Mouse (Mus musculus): Measurements from ENCODE around the gene Icam2. TPM values are rescaled to one million over a fixed set of nuclear protein-coding genes. Genes with fewer than 3 reads are reported as not detected.
A peak's percentile ranks its signal among the peaks of the same experiment; 100 is the strongest.
"Not testable (repeated sequence)": the region's sequence is repeated elsewhere in the genome, so short reads cannot be mapped to it uniquely, and the experiment has no call there.

Icam2 gene
- total RNA-seq, 2 experiments from 2014 or later = 55.6 to 56.5 TPM

DNA sequence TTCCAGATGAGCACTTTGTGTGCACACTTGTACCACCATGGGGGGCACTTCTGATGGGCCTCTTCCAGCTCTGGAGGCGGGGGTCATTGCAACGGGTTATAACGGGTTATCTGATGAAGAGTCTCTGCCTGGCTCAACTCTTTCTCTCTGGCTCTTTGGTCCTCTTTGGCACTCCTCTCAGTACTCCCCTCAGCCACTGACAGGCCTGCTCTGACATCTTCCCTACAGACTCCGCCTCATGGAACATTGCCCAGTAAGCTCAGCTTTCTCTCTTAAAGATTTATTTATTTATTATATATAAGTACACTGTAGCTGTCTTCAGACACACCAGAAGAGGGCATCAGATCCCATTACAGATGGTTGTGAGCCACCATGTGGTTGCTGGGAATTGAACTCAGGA lies 48.6 kb downstream of the Icam2 start:
- DNase-seq = not testable (repeated sequence)

DNA sequence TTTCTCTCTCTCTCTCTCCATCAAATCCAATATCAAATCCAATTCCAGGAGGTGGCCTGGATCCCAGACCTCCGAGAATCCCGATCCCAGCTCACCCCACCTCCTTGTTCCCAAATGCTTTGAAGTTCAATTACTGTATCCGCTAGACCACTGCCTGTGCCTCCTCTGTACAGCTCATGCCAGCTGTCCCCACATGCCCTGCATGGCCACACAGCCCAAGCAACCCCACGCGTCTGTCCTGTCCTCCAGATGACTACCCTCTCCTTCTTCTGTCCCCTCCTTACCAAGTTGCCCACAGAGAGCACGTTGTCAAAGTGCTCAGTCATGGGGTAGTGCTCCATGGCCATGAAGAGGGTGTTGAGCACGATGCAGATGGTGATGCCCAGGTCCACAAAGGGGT lies 49.0 kb downstream of the Icam2 start:
- no peak for DNase-seq

DNA sequence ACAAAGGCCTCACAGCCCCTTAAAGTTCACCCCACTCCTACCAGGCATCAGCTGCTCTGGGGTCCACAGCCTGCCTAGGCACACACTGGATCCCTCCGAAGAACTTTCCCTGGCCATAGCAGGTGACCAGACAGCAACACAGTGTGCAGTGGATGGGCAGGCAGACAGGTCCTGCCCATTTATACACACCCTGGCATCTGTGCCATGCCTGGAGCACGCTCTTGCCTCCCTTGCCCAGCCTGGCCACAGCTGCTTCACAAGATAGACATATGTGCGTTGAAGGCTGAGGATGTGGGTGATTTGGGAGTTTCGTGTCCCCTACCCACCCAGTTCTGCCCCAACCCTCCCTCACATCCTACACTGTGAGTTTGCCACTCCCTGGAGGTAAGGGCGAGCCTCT lies 49.8 kb downstream of the Icam2 start:
- no peak for DNase-seq

DNA sequence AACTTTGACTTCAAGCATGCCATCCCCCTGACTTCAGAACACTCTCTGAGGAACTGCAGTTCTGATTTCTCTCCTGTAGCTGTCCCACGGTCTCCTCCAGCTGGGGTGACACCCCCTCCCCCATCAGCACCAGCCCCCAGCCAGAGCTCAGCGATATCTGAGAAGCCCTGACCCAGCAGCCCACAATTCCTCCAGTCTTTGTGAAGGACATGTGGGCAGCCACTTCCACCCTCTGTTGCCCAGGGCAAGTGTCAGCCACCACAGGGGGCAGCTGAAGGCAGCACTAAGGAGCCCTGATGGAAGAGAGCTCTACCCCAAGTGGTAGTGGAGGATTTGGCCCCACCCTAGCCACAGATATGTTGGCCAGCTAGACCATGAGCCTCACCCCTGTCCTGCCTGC lies 53.8 kb downstream of the Icam2 start:
- no peak for DNase-seq

DNA sequence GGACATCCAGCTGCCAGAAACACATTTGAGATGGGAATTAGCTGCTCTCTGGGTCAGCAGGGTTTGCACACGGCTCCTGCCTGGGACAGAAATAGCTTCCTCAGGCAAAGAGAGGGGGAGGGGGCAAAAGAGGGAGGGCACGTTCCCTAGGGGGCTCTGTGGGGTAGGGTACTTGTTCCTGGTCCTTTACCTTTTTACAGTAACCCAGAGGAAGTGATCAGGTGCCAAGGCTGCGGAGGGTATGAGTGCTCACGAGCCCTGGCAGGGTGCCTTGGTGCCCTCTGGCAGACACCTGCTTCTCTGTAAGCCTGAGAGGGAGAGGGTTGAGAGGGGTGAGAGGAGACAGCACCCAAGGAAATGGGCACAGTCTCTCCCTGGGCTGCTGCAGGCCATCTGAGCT lies 55.4 kb downstream of the Icam2 start:
- DNase-seq = peak; percentile 55

DNA sequence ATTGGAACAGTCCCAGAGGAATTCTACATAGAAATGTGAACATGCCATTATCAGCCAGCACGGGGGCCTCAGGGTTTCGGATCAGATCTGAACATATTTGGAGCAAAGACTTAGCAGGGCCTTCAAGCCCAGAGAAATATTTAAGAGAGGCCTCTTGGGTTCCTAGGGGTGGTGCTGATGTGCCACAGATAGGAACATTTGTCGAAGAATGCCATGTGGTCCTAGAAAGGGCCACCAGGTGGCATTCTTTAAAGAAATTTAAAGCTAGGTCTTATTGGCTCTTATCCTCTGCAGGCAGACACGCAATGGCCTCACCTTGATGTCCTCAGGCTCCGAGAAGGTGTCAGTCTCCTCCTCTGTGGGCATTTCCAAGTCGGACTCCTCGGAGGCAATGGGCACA lies 58.2 kb downstream of the Icam2 start:
- peak; percentile 55 for DNase-seq

DNA sequence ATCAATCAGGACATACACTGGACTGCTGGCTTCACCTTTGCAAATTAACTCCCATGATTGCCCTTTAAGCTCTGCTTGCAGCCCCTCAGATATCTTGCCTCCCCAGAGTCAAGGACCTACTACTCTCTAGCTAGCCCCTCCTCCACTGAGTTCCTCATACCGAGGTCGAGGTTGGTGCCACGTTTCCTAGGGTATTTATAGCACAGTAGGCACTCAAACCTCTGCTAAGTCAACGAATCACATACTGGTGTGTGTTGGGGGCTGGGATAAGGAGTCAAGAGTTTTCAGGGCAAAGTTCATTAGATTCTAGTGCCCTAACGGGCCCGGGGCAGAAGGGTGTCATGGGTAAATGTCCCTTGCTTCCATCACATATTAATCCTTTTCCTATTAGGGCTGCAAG lies 58.7 kb downstream of the Icam2 start:
- peak; percentile 30 for DNase-seq

DNA sequence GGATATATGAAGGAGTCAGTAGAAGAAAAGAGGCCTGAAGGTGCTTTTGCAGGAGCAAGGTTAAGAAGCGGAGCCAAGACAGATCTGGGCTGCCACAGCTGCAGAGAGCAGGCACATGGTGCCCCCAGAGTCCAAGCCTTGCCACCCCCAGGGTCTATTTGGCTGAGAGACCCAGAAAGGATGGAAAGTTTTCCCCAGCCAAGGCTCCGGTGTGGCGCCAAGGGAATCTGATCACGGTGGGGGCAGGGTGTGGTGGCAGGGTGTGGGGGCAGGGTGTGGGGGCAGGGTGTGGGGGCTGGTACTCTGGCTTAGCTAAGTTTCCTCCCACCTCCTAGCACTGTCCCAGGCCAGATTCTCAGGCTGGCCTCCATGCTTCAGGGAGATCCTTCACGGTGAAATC lies 59.4 kb downstream of the Icam2 start:
- peak; percentile 25 for DNase-seq

Other genes with a start within 250 kb of the Icam2 start
- not detected for gene Gm10840, start 227.2 kb downstream of the Icam2 start, total RNA-seq (2021)
- 10 to 100 TPM; 21.6 to 21.8 TPM for gene Limd2, start 227.2 kb downstream of the Icam2 start, total RNA-seq (2021)
- gene Strada, start 185.9 kb downstream of the Icam2 start, total RNA-seq (2021) = 10 to 100 TPM; 12.5 to 13.4 TPM
- 10 to 100 TPM; 75.3 to 77.2 TPM for gene Ccdc47, start 171.7 kb downstream of the Icam2 start, total RNA-seq (2021)
- 10 to 100 TPM; 42.8 to 44.2 TPM for gene Ddx42, start 171.1 kb downstream of the Icam2 start, total RNA-seq (2021)
- gene Ftsj3, start 132.0 kb downstream of the Icam2 start, total RNA-seq (2021) = 10 to 100 TPM; 28.4 to 29.8 TPM
- gene Psmc5, start 131.9 kb downstream of the Icam2 start, total RNA-seq (2021) = 100 to 1,000 TPM; 112 TPM
- gene Smarcd2, start 115.1 kb downstream of the Icam2 start, total RNA-seq (2021) = 10 to 100 TPM; 20.2 to 20.3 TPM
- not detected for gene Tcam1, start 111.4 kb downstream of the Icam2 start, total RNA-seq (2021)
- not detected for gene Gh, start 86.2 kb downstream of the Icam2 start, total RNA-seq (2021)
- gene Cd79b, start 73.3 kb downstream of the Icam2 start, total RNA-seq (2021) = 1 to 10 TPM; 1.2 to 2.1 TPM
- 1 to 10 TPM; 2.5 to 3.5 TPM for gene Scn4a, start 34.8 kb downstream of the Icam2 start, total RNA-seq (2021)
- gene Prr29, start 22.6 kb downstream of the Icam2 start, total RNA-seq (2021) = under 1 TPM; 0.41 to 0.52 TPM
- gene Ern1, start 99.8 kb upstream of the Icam2 start, total RNA-seq (2021) = 1 to 10 TPM; 8.7 to 9.8 TPM
- 10 to 100 TPM; 37.6 to 45.2 TPM for gene Tex2, start 225.3 kb upstream of the Icam2 start, total RNA-seq (2021)